Mouse (Mus musculus): ENCODE measurements around the gene Rbfox2.

- TF ChIP-seq CTCF (IDR thresholded peaks at IDR 0.05; ENCODE audit: borderline replicate concordance, insufficient read depth, low read length) (no peak), POLR2A (IDR thresholded peaks at IDR 0.05; ENCODE audit: low read depth, low read length) (no peak)
These were observed 168.5 kb downstream of the Rbfox2 start for GRCm38 (mm10) chr15:77138282-77138681.
